Mouse (Mus musculus) liver (tissue): ENCODE data around the gene Ugt2b38.
"Not testable (repeated sequence)": the region's sequence is repeated elsewhere in the genome, so short reads cannot be mapped to it uniquely, and the experiment has no call there.

Experiments
- DNase-seq: peaks from one replicate; pipeline ENCODE4 v3.0.0-alpha.2; 2020; ENCODE audit warnings: mixed read lengths

Gene Ugt2b38

DNA sequence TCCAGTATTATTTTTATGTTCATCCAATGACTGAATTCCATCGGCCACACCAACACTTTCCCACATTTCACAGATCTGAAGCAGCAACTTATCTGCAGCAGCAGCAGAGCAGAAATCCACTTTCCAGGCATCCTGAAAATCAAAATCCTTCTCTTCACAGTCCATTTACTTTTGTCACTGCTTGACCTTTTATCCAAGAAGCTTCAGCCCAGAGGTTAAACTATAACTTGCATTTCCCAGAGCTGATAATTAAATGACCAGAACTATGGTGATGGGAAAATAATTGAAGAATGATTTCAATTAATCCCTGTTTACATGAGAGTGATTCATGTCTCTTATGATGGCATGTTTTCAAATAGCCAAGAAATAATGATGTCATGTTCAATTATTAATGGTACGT, at the start of gene Ugt2b38:
Ugt2b38 (minus strand) TSS at position 163 of the 400 bp plus-strand sequence.
- not testable (repeated sequence) for DNase-seq

DNA sequence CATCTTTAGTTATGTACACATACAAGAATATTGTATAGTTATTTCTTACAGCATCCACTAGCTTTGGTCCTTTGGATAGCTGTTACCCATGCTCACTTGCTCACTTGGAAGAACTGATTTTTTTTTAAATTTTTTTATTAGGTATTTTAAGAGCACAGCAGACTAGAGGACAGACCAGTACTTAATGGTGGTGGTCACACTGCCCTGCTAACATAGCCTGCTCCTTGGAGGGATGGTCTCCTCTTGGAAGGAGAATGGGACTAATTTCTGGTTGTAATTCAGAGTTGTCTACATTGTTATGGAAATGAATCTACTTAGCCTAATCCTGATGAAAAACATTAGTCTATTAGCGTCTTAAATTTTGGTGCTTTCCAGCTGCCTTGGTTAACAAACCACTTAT, 34.8 kb upstream of the Ugt2b38 start:
- DNase-seq: no peak

DNA sequence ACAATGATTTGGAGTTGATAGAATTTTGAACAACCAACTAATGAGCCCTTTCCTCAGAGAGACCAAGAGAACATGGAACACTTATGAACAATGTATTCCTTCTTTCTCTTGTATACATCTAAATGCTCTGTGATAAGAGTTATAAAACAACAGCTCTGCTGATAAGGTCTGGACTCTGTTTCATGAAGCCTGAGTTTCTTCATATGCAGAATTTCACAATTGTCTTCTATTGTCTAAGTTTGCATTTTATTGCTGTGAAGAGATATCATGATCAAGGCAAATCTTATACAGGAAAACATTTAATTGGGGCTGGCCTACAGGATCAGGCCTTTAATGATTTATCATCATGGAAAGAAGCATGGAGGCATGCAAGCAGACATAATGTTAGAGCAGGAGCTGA, 33.7 kb upstream of the Ugt2b38 start:
- no peak for DNase-seq

DNA sequence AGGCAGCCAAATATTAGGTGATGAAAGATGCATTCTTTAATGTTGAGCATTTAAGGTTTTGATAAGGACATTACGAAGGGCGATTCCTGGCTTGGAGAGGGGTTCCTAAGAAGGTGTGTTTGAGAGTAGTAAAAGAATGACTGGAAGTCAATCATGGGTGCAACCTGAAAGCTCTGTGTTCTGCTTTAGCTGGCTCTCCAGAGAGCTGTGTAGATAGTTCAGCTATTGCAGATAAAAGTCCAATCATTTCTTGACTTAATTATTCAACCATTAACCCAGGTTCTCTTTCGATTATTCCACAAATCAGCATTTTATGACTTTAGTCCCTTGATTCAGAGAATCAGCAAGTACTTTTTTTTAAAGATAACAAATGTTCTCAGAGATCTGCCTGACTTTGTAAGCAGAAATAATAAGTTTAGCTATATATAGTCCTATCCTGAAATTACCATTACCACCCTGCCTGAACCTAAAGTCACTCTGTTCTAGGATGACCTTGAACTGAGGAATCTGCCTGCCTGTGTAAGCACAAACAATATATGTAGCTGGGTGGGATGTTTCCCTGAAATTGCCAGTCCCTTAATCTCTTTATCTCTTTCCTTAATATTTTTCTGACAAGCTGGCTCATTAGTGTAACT, 32.3 kb upstream of the Ugt2b38 start:
- DNase-seq: no peak

DNA sequence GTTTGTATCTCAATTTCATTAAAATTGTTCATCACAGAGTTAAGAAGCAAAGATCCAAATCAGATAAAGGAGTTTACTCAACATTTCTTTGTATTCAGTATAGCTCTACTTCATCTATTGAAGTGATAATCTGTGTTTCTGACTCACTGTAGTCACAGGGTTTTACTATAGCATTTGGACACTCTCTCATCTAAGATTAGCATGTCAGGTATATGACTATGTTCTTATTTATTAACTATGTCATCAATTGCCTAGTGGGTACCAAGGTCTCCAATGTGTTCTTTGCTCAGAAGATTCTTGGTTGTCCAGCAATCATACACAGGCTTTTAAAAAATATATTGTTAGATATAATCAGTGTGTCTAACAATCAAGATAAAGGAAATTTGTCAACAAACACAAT, 31.5 kb upstream of the Ugt2b38 start:
- DNase-seq: no peak

DNA sequence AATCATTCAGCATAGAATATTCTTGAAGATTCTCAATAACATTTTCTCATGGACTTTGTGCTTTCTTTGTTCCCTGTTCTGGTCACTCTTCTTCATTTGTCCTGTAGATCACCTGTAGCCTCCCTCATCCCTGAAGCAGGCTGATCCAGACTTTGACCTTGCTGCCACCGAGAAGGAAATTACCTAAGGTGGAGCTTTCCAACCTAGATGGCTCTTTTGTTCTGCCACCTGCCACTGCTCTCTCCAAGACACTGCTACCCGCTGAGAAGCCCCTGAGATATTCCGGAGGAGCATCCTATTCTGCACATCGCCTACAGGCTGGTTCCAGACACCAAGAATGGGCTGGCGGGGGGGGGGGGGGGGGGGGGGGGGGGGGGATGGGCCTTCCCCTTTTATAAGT, 28.5 kb upstream of the Ugt2b38 start:
- DNase-seq: not testable (repeated sequence)

DNA sequence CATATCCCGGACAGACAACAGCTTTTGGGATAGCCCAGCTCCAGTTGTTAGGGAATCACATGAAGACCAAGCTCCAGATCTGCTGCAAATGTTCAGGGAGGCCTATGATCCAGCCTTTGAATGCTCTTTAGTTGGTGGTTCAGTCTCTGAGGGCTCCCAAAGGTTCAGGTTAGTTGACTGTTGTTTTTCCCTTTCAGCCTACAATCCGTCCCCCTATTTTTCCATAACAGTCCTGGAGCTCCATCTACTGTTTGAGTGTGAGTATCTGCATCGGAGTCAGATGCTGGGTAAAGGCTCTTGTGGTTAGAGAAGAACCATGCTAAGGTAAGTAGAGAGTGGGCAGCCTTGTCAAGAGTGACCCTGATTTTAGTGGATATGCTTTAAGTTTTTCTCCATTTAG, 12.3 kb upstream of the Ugt2b38 start:
- no peak for DNase-seq

DNA sequence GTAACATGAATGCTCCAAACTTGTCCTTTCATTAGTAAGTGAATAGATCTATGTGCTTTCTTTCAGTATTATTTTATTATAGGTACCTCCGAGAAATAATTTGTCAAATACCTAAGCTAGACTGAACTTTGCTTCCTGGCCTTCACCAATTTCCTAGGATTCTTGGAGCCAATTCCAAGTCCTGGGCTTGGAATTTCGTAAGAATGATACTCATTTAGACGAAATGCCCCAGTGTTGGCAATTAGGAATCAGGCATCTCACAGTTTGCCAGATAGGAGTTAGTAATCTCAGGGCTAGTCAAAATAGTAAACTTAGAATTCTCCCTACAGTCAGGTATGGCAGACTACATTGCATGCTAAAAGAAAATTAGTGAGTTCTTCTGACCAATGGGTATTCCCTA, 1.7 kb upstream of the Ugt2b38 start:
- no peak for DNase-seq

DNA sequence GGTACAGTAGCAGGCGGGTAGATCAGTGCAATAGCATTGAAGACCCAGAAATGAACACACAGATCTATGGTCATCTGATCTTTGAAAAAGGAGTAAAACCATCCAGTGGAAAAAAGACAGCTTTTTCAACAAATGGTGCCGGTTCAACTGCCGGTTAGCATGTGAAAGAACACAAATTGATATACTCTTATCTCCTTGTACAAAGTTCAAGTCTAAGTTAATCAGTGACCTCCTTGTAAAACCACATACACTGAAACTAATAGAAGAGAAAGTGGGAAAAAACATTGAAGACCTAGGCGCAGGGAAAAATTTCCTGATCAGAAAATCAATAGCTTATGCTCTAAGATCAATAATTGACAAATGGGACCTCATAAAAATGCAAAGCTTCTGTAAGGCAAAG, 27.0 kb downstream of the Ugt2b38 start:
- no peak for DNase-seq

DNA sequence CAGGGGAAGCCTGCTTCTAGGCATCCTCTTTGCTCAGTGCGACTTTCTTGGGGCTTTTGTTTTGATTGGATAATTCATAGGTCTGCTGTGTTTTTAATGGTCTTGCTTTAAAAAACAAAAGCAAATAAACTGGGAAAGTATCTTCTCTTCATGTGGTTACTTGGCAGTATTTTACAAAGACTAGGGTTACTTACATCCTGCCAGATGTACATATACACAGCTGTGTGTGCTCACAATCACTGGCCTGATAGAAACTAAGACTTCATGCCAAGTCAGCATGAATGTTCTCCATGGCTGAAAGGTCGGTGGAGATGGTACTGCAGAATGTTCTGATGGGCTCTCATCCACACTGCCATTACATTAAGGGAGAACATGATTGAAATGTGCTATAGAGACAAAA, 33.2 kb downstream of the Ugt2b38 start:
- no peak for DNase-seq

DNA sequence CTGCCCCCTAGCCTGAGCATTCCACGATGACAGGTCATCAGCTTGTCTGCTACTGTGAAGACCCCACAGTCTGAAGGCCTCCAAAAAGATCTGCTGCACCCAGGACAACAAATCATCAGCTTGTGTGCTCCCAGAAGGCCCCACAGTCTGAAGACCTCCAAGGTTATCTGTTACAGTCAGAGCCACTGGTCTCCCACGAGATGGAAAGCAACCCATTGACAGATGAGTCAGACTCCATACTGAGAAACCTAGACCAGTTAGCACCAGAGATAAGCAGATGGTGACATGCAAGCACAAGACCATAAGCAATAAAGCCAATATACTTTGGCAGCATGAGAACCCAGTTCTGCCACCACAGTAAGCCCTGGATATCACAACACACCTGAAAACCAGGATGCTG, 43.8 kb downstream of the Ugt2b38 start:
- no peak for DNase-seq

DNA sequence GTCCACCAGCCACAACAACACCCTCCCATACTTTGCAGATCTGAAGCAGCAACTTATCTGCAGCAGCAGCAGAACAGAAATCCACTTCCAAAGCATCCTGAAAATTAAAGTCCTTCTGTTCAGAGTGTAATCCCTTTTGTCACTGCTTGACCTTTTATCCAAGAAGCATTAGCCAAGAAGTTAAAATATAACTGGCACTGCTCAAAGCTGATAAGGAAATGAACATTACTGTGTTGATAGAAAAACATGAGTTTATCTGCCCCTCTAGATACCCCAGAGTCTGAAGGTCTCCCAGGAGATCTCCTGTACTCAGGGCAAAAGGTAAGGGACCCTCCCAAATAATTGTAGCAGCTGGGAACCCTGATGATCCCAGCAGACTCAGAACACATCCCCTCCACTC, 44.2 kb downstream of the Ugt2b38 start:
- DNase-seq: no peak

DNA sequence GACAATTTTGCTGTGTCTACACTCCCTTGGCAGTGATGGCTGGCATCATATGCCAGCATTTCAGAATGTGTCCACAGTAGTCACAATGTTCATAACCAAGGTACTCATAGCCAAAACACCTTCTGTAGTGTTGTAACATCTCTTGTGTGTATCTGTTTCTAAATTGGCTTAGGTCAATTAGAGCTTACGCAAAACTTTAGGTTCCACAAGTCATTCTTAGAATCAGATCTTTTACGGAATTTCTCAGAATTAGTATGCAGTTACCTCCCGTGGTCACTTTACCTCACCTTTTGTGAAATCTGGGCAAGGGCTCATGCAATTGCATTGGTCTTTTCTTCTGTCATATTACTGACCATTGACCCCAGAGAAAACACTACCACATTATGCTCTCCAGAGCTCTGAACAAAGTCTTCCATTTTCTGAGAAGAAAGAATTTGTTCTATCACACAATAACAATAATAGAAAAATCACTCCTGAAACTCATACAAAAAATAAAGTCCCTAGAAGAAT, 48.1 kb downstream of the Ugt2b38 start:
- DNase-seq: no peak

DNA sequence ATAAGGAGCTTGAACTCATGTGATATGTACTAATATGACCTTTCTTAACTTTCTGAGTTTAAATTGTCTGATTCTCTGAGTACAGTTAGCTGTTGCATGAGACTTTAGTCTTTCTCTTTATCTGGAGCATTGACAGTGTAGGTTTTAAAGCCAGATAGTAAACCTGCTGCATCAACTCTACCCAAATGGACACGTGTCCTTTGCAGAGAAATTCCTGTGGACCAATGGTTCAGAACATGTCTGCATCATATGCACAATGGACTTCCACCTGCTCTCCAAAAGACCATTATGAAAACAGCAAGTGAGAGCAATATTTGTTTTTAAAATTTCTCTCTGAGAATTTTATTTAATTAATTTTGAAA, 50.5 kb downstream of the Ugt2b38 start:
- DNase-seq: no peak

DNA sequence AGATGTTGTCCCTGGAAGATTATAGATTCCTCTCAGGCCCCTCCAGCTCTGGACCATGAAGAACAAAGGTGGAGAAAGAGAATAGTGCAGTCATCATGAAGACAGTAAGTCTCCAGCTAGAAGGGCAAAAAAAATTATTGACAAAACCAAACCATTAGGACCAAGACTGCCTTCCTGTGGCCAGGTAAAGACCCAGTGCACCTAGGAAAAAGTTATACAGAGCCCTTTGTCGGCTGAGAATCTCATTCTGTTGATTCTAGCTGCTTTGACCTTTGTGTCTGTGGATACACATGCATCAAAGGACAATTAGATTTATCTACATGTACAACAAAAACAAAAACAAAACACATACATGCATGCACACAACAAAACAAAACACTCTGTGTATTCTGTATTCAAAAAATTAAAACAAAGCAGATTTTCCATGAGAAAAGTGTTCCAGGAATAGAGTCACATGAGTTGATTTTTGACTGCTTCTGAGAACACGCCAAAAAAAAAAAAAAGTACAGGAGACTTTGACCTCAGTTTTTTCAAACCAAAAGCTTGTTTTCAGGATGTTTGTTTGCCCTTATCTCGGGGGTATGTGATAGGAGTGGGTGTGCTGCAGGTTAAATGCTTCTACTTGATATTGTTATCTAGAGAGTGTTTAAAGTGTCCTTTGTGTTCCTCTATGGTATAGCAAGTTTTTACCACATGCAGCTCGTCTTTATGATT, 51.1 kb downstream of the Ugt2b38 start:
- DNase-seq: not testable (repeated sequence)
